Mouse (Mus musculus) CH12.LX (cell line): ENCODE results near the gene Rictor.

ENCODE experiments used
- CTCF ChIP-seq, 2 experiments: IDR thresholded peaks in 1 of 2; conservative IDR thresholded peaks in 1 of 2; 2 replicates each; pipeline ENCODE4 v1.5.1; 2011 to 2012; ENCODE audit warnings: low read depth in 2 of 2, low read length in 2 of 2, improper control_type of control experiment in 1 of 2, inconsistent platforms in 1 of 2, mild to moderate bottlenecking in 1 of 2, moderate library complexity in 1 of 2
- MAX ChIP-seq: IDR thresholded peaks from 2 replicates; pipeline ENCODE4 v1.6.1; 2011; ENCODE audit warnings: low read length, improper control_type of control experiment
- RAD21 ChIP-seq: IDR thresholded peaks from 2 replicates; pipeline ENCODE4 v1.6.1; 2011; ENCODE audit warnings: low read depth, mild to moderate bottlenecking, low read length, improper control_type of control experiment, moderate library complexity

DNA sequence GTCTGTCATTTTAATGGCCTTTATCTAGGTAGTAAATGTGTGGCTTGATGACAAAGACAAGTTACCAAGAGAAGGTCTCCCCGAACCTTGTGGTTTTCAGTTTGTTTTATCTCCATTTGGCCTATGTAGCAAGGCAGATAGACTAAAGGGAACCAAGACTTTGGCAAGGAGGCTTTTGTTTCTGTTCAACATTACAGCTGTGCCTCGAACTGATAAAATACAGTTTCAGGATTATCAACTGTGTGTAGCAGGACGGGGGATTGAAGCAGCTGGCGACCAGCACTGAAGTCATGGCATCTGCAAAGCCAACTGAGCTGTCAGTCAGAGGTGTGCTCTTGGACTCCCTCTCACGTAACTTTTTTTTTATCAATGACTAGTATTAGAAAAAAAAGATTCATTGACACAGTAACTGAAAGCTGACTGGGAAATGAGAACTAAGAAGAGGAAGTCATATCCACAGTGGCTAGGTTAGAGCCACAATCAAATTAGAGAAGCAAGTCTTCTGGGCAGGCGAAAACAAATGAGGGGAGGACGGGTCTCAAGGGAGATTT is 2.8 kb upstream of the Rictor start:
- TF ChIP-seq MAX (no peak), CTCF (conservative IDR thresholded peaks at IDR 0.05 in 1 of 2, IDR thresholded peaks at IDR 0.05 in 1 of 2; ENCODE audit: low read depth in 2 of 2, low read length in 2 of 2) (no peak), RAD21 (no peak)
